Mouse (Mus musculus): Measurements from ENCODE around the gene Hdgf.

DNA sequence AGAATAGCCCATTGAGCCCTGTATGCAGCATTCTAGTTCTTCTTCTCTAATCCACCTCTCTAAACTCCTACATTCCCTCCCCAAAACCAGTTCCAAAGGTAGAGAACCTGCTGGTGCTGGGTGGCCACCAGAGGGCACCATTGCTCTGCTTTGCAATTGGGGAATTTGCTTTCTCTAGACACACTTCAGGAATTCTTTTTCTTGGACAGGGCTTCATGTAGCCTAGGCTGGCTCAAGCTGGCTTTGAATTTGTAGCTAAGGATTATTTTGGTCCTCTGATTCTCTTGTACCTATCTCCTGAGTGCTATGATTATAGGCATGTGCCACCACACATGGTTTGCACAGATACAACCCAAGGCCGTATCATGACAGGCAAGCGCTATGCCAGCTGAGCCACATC is 29.7 kb downstream of the Hdgf start:
- TF ChIP-seq POLR2A (IDR thresholded peaks at IDR 0.05; ENCODE audit: insufficient read length, low read depth) (no peak), USF1 (IDR thresholded peaks at IDR 0.05; ENCODE audit: low read depth) (no peak), TCF12 (IDR thresholded peaks at IDR 0.05; ENCODE audit: insufficient read depth, poor library complexity, severe bottlenecking) (no peak), E2F4 (IDR thresholded peaks at IDR 0.05; ENCODE audit: insufficient read depth) (no peak), MAX (IDR thresholded peaks at IDR 0.05; ENCODE audit: low read depth) (no peak), POLR2AphosphoS2 (IDR thresholded peaks at IDR 0.05; ENCODE audit: insufficient read length, low read depth) (no peak)
